Mouse (Mus musculus): ENCODE results near the gene Rhbdl1.

GRCm38 (mm10) chr17:25813471-25813870 lies 23.6 kb downstream of the Rhbdl1 start:
- 0 out of 2 replicates have a peak, but pooled peaks have one; percentile 54 for TF ChIP-seq CTCF (IDR thresholded peaks at IDR 0.05; ENCODE audit: borderline replicate concordance, control insufficient read depth, extremely low read depth, insufficient read depth, low read length, poor library complexity)
- TF ChIP-seq POLR2A (IDR thresholded peaks at IDR 0.05; ENCODE audit: control insufficient read depth, extremely low read depth, insufficient read depth, low read length, poor library complexity) = no peak

Measured in thymus, adult 2 months (tissue).